Mouse (Mus musculus) kidney, adult 2 months (tissue): ENCODE measurements around the gene Slamf9.

Source experiments
- CTCF ChIP-seq: fragments of 200-500 bp; conservative IDR thresholded peaks from 2 replicates; pipeline ENCODE4 v1.5.1; 2011; ENCODE audit warnings: low read depth, mild to moderate bottlenecking, control low read depth, low read length, moderate library complexity, mixed read lengths; ENCODE audit not compliant: insufficient read depth, insufficient read length
- POLR2A ChIP-seq: fragments of 200-500 bp; IDR thresholded peaks from one replicate; pipeline ENCODE4 v1.6.1; 2011; ENCODE audit warnings: low read depth, low read length, control low read depth

GRCm38 (mm10) chr1:172486651-172487050 lies 11.5 kb downstream of the Slamf9 start:
- TF ChIP-seq CTCF: no peak
- no peak for TF ChIP-seq POLR2A
